Mouse (Mus musculus): ENCODE results near the gene Gm26741. TPM values are rescaled to one million over a fixed set of nuclear protein-coding genes. Genes with fewer than 3 reads are reported as not detected.

Gene Gm26741
- not detected for polyA plus RNA-seq (2017; shearing (Covaris generic))

DNA sequence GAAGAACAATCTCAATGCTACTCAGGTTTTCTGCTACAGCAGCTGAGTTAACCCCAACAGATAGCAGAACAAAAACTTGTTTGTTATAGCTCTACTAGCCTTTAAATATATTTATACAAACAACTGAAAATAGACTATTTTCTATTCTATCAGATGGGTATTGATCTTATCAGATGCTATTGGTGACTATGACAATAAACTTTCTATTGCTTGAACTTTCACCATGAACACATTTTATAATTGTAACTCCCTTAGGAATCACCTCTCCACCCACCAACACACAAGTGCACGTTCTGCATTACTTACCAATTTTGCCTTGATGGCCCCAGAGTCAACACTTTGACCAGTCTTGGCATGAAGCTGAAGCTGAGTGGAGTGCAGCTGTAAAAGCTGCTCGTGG lies at the start of gene Gm26741:
Gene Gm26741, plus strand, starts transcription at position 301 of the 400 bp plus-strand sequence.

DNA sequence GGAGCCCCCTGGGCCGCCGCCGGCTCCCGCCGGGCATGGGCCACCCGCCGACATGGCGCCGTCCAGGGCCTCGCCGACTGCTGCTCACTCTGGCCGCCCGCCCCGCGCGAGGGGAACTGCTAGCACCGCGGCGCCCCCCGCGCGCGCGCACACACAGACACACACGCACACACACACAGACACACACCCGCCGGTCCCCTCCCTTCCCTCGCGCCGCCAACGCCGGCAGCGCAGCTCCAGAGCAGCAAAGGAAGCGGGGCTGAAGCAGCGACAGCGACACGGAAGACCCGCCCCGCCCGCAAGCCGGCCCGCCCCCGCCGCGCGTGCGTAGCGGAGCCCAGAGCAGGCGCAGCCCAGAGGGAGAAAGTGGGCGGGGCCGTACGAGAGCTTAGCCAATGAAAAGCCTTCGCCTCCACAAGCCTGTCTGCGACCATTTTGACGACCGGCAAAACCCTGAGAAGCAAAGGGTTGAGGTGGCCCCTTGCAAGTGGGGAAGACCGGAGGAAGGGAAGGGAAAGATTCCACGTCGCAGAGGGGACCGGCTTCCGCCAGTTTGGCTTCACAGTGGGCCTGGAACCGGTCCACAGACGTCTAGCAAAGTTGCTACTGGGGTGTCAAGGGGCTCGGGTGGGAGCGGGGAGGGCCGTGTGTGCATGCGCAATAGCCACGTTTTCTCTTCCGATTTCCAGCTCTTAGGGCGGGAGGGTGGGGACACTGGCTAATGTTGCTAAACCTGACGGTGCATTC lies 23.5 kb downstream of the Gm26741 start, which contains the start of gene Gopc:
Gene Gopc, minus strand, starts transcription at position 280 of the 747 bp plus-strand sequence.

GRCm38 (mm10) chr10:52388922-52389430 lies 30.4 kb downstream of the Gm26741 start, which contains the start of gene Nepn:
Nepn (plus strand) TSS chr10:52388972.

Other genes with a start within 250 kb of the Gm26741 start
- gene Ros1, start 163.5 kb upstream of the Gm26741 start, polyA plus RNA-seq (2017; shearing (Covaris generic)) = 0.05 TPM
- gene Dcbld1, start 125.1 kb upstream of the Gm26741 start, polyA plus RNA-seq (2017; shearing (Covaris generic)) = 0.14 TPM
- 22.0 TPM for gene Gopc, start 23.4 kb downstream of the Gm26741 start, polyA plus RNA-seq (2017; shearing (Covaris generic))
- gene Nepn, start 30.2 kb downstream of the Gm26741 start, polyA plus RNA-seq (2017; shearing (Covaris generic)) = not detected
- 18.0 TPM for gene Nus1, start 58.8 kb downstream of the Gm26741 start, polyA plus RNA-seq (2017; shearing (Covaris generic))